Mouse (Mus musculus) megakaryocyte, embryonic 14.5 days (primary cell): ENCODE data around the gene Psen2. TPM values are rescaled to one million over a fixed set of nuclear protein-coding genes. Genes with fewer than 3 reads are reported as not detected.

ENCODE experiments used
- H3K27me3 ChIP-seq: replicated peaks from 2 replicates; pipeline ENCODE3; 2012; ENCODE audit warnings: inconsistent platforms
- H3K36me3 ChIP-seq: replicated peaks from 2 replicates; pipeline ENCODE3; 2012; ENCODE audit warnings: low read length, inconsistent platforms, mixed read lengths
- H3K4me1 ChIP-seq: 2 replicates; pipeline ENCODE4 v1.6.1; 2012; ENCODE audit warnings: inconsistent platforms
- H3K4me3 ChIP-seq: replicated peaks from 2 replicates; pipeline ENCODE3; 2012; ENCODE audit warnings: moderate library complexity, mild to moderate bottlenecking, inconsistent platforms
- H3K9me3 ChIP-seq: 2 replicates; pipeline ENCODE4 v1.6.1; 2012; ENCODE audit warnings: inconsistent platforms
- FLI1 ChIP-seq: IDR thresholded peaks from 2 replicates; pipeline ENCODE4 v1.6.1; 2012; ENCODE audit warnings: low read length, inconsistent platforms, mixed read lengths
- GATA1 ChIP-seq: IDR thresholded peaks from 3 replicates; pipeline ENCODE4 v1.6.1; 2012; ENCODE audit warnings: mixed read lengths, low read length, inconsistent platforms, borderline replicate concordance
- polyA plus RNA-seq: library from polyadenylated mRNA; stranded (reverse); fragments of >175 nt; gene quantifications from 2 replicates; pipeline ENCODE4 v1.2.3, GENCODE M21; 2012; ENCODE audit warnings: low replicate concordance; ENCODE audit not compliant: insufficient read depth

The Psen2 gene
- polyA plus RNA-seq, 1 experiment, result 36.6 TPM

DNA sequence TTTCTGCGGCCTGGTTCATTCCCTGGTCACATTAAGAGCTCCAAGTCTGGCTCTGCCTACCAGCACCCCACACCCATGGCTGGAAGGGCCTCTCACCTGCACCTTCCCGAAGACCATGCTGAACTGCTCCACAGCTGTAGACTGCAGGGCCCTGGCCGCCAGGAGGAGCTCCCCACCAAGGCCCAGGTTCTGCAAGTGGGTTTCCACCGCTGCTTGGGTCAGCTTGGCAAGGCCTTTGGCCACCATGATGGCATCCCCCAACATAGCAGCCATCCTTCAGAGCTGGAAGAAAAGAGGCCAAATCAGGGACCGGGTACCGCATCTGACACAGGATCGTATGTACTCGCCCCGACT, 81.3 kb downstream of the Psen2 start:
- Histone ChIP-seq H3K36me3 (peaks cover 35% of the 10 kb centered on the region), H3K4me1 (peaks cover 63% of the 10 kb centered on the region)

DNA sequence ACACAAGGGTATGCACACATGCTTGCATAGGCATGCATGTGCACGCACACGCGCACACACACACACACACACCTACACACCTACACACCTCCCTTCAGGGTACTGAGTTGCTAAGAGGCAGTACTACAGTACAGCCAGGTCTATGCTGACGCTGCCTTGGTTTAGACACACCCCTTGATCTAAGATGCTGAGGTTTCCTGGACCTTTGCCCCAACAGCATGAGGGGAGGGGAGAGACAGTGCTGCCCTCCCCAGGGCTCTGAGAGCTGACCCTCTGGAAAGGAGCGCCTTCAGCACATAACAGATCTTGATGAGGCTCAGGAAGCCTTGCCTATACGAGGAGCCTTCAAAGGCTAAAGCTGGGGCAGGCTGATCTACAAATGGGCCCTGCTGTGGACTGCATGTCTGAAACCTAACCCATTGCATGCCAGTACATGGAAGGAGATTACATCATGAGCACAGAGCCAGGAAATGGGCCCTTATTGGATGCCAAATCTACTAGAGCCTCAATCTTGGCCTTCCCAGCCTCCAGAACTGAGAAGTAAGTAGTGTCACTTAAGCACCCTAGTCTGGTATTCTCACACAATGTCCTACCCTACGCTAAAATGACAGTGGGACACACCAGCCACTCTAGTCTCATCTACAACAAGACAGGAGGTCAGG, 81.8 kb downstream of the Psen2 start:
- TF ChIP-seq FLI1, result no peak
- TF ChIP-seq GATA1, result no peak
- Histone ChIP-seq H3K9me3 (no peaks in the 10 kb centered on the region), H3K4me3 (peak overlapping the region; percentile 26), H3K27me3 (peaks cover 2% of the 10 kb centered on the region), H3K4me1 (peaks cover 63% of the 10 kb centered on the region), H3K36me3 (peaks cover 40% of the 10 kb centered on the region)

More for the DNA sequence above, 81.3 kb downstream of the Psen2 start:
- Histone ChIP-seq H3K4me3 (no peak overlapping the region), H3K9me3 (no peaks in the 10 kb centered on the region), H3K27me3 (peaks cover 2% of the 10 kb centered on the region)
- no peak for TF ChIP-seq FLI1

DNA sequence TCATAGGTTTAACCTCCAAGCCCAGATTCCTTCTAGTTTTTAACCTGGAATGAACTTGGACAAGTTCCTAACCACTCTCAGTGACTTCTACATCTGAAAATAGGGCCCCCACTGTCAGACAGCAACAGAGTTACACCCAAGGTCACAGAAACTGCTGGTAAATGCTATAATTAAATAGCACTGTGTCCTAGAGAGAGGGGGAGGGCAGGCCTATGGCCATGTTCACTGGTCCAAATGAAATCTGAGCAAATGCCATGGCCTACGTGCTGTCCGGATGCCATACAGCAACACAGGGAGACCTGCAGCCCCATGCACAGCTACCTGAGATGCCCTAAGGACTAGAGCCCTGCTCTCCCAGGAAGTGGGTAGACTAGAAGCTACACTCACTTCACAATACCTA, 83.4 kb downstream of the Psen2 start:
- no peak overlapping the region for H3K4me3 ChIP-seq
- peaks cover 49% of the 10 kb centered on the region for H3K36me3 ChIP-seq
- peaks cover 2% of the 10 kb centered on the region for H3K27me3 ChIP-seq
- no peak for TF ChIP-seq GATA1
- no peak for TF ChIP-seq FLI1
- H3K9me3 ChIP-seq, result no peaks in the 10 kb centered on the region
- H3K4me1 ChIP-seq, result peaks cover 62% of the 10 kb centered on the region

DNA sequence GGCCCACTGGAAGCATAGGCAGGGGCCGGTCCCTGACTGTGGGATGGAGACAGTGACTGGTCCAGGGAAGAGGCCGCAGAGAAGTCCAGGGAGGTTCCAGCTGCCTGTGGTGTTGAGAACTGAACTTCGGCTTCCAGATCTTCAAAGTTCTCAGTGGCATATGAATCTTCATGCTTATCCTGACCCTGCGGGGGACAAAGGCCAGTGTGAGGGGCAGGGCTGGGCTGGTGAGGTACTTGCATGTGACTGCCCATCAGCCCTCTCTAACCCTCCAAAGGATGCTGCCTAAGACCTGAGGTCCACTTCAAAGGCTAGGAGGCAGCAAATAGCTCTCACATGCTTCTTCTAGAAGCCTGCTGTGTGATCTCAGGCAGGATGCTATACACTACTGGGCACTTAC, 84.1 kb downstream of the Psen2 start:
- H3K36me3 ChIP-seq, result peaks cover 51% of the 10 kb centered on the region
- peaks cover 66% of the 10 kb centered on the region for H3K4me1 ChIP-seq
- TF ChIP-seq GATA1, result no peak
- TF ChIP-seq FLI1, result no peak
- H3K9me3 ChIP-seq, result no peaks in the 10 kb centered on the region
- H3K27me3 ChIP-seq, result peaks cover 2% of the 10 kb centered on the region
- no peak overlapping the region for H3K4me3 ChIP-seq

DNA sequence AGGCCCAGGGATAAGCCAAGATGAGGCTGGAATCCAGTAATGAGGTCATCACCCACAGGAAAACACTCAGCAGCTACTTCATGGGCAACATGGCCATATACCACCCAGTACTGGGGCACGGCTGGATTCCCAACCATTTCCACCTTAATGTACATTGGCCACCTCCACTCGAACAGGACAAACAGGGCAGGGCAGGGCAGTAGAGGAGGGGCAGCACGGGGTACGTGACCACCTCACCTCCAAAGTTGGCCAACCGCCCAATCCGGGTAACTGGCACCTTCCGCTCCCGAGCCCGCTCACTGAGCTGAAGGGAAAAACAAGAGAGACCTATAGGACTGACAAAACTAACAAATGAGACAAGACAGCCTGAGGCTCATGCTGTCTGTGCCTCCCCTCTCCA, 84.9 kb downstream of the Psen2 start:
- Histone ChIP-seq H3K4me1 (peaks cover 69% of the 10 kb centered on the region), H3K4me3 (no peak overlapping the region), H3K27me3 (peaks cover 6% of the 10 kb centered on the region), H3K36me3 (peaks cover 54% of the 10 kb centered on the region), H3K9me3 (no peaks in the 10 kb centered on the region)
- TF ChIP-seq GATA1, result no peak
- TF ChIP-seq FLI1, result no peak

Other genes with a start within 250 kb of the Psen2 start
- 3.1 and 3.4 TPM in 2 replicates for gene Coq8a, start 63.8 kb downstream of the Psen2 start, polyA plus RNA-seq
- gene Itpkb, start 67.0 kb upstream of the Psen2 start, polyA plus RNA-seq, result 36.8 and 40.6 TPM in 2 replicates
- gene Stum, start 220.1 kb upstream of the Psen2 start, polyA plus RNA-seq, result not detected in 2 replicates